Mouse (Mus musculus): ENCODE data around the gene Ruvbl1. TPM values are rescaled to one million over a fixed set of nuclear protein-coding genes. Genes with fewer than 3 reads are reported as not detected.

The Ruvbl1 gene
- total RNA-seq, 2 experiments from 2014 or later = 32.5 to 35.2 TPM

DNA sequence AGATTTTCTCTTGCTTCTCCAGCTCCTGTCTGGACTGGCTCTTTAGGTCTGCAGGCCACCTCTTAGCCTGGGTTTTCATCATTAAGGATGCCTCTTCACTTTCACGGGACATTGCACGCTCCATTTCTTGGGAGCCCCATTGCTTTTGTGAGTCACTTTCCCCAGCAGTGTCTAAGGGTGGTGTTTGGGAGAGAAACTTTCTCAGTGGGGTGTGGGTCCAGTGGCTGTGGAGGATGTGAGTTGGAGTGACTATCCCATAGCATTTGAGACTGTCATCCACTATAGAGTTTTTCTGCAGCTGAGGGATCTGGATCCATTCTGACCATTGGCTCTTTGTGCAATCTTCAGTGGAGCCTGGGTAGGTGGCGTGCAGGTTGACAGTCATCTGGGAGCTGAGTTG lies 58.2 kb downstream of the Ruvbl1 start:
- intact Hi-C loops (cut with DNase I) = no loop called here

DNA sequence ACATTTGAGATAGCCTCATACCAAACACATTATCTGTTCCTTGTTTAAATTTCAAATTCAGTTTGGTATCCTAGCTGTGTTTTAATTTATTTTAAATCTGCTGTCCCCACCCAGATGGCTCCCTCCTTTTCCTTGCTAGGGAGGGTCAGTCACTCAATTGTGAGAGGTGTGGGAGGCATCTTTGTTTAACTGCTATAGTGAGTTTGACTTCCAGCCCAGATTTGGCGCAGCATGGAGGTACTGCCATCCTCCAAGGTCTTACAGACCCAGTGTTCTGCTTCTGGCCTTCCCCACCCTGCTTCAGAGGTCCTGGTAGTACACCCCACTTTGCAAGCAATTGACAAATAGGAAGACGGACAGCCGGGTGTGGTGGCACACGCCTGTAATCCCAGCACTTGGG lies 58.8 kb downstream of the Ruvbl1 start:
- no peak for DNase-seq (ENCODE audit: extremely low spot score in 1 of 2, low spot score in 2 of 2)

More for the DNA sequence above, 58.2 kb downstream of the Ruvbl1 start:
- no peak for DNase-seq (ENCODE audit: extremely low spot score in 1 of 2, low spot score in 2 of 2)

GRCm38 (mm10) chr6:88530306-88530705 lies 65.1 kb downstream of the Ruvbl1 start:
- intact Hi-C loops (cut with DNase I) = no loop called here
- DNase-seq (ENCODE audit: extremely low spot score in 1 of 2, low spot score in 2 of 2) = no peak

More for the DNA sequence above, 58.8 kb downstream of the Ruvbl1 start:
- intact Hi-C loops (cut with DNase I) = no loop called here

GRCm38 (mm10) chr6:88540093-88540755 lies 75.0 kb downstream of the Ruvbl1 start:
- DNase-seq (ENCODE audit: extremely low spot score in 1 of 2, low spot score in 2 of 2) = no peak

GRCm38 (mm10) chr6:88544241-88544640 lies 79.0 kb downstream of the Ruvbl1 start:
- no peak for DNase-seq (ENCODE audit: extremely low spot score in 1 of 2, low spot score in 2 of 2)
- intact Hi-C loops (cut with DNase I) = no loop called here

More at GRCm38 (mm10) chr6:88540093-88540755, 75.0 kb downstream of the Ruvbl1 start:
- intact Hi-C loops (cut with DNase I) = no loop called here

- intact Hi-C loops (cut with DNase I) = no loop called here
- no peak for DNase-seq (ENCODE audit: extremely low spot score in 1 of 2, low spot score in 2 of 2)
Measured at GRCm38 (mm10) chr6:88544644-88545396, 79.6 kb downstream of the Ruvbl1 start.

GRCm38 (mm10) chr6:88545397-88545790 lies 80.2 kb downstream of the Ruvbl1 start:
- DNase-seq (ENCODE audit: extremely low spot score in 1 of 2, low spot score in 2 of 2) = no peak
- intact Hi-C loops (cut with DNase I) = no loop called here

Other genes with a start within 250 kb of the Ruvbl1 start
- gene Dnajb8, start 243.1 kb upstream of the Ruvbl1 start, total RNA-seq (2021) = not detected
- 10 to 100 TPM; 22.2 to 24.1 TPM for gene Eefsec, start 18.9 kb upstream of the Ruvbl1 start, total RNA-seq (2021)
- 100 to 1,000 TPM; 114 to 118 TPM for gene Sec61a1, start 53.5 kb downstream of the Ruvbl1 start, total RNA-seq (2021)
- under 1 TPM; 0.20 to 0.56 TPM for gene Kbtbd12, start 172.5 kb downstream of the Ruvbl1 start, total RNA-seq (2021)

Measured in left cerebral cortex, postnatal 10 days (tissue).